Mouse (Mus musculus) urinary bladder, adult 2 months (tissue): ENCODE data around the gene Lce1f. TPM values are rescaled to one million over a fixed set of nuclear protein-coding genes. Genes with fewer than 3 reads are reported as not detected.
"Not testable (repeated sequence)": the region's sequence is repeated elsewhere in the genome, so short reads cannot be mapped to it uniquely, and the experiment has no call there.

Source experiments
- DNase-seq: peaks from one replicate; pipeline ENCODE4 v3.0.0; 2022; ENCODE audit warnings: low spot score
- polyA plus RNA-seq: library from polyadenylated mRNA; depleted of rRNA; stranded (reverse); fragments of >200 nt; gene quantifications from 2 replicates; pipeline ENCODE4 v1.2.3, GENCODE M21; 2012; rRNA removed

Gene Lce1f
- not detected in 2 replicates for polyA plus RNA-seq

DNA sequence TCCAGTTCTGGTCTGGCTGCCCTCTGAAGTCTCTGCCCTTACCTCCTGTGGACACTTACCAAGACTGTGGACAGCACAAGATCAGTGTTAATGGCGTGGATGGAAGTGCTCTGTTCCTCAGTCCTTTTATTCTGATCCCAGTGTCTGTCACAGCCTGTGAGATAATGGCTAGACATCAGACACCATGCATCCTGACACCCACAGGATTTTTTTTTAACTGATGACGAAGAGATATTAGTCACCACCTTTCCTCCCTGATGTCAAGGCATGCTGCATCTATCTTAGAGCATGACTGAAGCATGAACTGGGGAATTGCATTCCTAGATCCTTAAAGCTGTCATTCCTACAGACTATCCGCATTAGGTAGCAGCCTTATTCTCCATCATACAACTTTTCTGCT, at the start of gene Lce1f:
TSS of gene Lce1f (minus strand) at position 101 of the 400 bp plus-strand sequence.
- DNase-seq = no peak

DNA sequence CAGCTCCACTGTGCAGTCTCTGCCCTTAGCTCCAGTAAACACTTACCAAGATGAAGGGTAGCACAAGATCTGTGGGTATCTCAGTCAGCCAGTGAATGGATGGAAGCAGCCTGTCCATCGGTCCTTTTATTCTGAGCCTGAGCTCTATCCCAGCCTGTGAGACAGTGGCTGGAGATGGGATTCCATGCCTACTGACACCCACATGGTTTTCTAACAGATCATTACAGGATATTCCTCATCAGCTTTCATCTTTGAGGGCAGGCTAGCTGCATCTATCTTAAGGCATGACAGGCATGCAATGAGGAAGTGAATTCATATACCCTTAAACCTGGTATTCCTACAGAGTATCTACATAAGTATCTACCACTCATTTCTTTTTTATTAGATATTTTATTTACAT, 44.8 kb upstream of the Lce1f start, which contains the start of gene Lce1h:
TSS of gene Lce1h (minus strand) at position 101 of the 400 bp plus-strand sequence.
- DNase-seq = no peak

- no peak for DNase-seq
These were observed 33.0 kb upstream of the Lce1f start for GRCm38 (mm10) chr3:92753197-92753596.

DNA sequence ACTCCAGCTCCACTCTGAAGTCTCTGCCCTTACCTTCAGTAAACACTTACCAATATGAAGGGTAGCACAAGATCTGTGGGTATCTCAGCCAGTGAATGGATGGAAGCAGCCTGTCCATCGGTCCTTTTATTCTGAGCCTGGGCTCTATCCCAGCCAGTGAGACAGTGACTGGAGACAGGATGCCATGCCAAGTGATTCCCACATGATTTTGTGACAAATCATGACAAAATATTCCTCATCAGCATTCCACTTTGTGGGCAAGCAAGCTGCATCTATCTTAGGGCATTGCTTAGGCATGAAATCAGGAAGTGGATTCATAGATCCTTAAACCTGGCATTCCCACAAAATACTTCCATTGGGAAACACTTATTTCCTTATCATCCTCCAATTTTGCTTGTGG, 32.1 kb upstream of the Lce1f start, which contains the start of gene Lce1g:
TSS of gene Lce1g (minus strand) at position 101 of the 400 bp plus-strand sequence.
- DNase-seq = no peak

- no peak for DNase-seq
These were observed 18.8 kb upstream of the Lce1f start, which contains the start of gene Gm38119 for GRCm38 (mm10) chr3:92738996-92739395. TSS of gene Gm38119 (minus strand) at chr3:92739096.

DNA sequence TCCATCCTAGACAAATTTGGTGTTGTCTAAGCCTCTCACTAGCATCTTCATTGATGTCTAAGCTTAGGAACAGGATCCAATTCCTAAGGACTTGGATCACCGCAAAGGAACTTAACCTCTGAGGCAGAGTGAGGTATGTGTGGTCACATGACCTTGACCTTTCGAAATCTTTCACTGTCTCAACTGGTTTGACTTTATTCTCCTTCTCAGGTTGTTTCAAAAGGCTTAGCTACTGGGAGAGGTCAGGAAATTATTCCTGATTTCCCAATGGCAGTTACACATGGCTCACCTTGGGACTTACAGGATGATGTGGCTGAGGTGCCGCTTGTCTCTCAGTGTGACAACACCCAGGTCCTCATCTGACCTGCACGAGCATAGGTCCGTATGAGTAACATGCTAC, 2.5 kb upstream of the Lce1f start:
- no peak for DNase-seq

DNA sequence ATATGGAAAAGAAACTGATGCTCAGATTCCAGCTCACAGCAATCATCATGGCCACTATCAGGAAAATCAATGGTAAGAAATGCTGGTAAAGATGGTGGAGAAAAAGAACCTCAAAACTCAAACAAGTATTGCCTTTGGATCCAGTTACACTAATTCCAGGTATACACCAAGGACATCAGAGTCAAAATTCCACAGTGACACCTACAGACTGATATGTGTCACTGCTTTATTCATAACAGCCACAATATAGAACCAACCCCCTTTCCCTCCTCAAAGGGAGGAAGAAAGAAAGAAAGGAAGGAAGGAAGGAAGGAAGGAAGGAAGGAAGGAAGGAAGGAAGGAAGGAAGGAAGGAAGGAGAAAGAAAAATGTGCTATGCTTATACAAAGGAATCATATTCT, 5.0 kb downstream of the Lce1f start:
- no peak for DNase-seq

DNA sequence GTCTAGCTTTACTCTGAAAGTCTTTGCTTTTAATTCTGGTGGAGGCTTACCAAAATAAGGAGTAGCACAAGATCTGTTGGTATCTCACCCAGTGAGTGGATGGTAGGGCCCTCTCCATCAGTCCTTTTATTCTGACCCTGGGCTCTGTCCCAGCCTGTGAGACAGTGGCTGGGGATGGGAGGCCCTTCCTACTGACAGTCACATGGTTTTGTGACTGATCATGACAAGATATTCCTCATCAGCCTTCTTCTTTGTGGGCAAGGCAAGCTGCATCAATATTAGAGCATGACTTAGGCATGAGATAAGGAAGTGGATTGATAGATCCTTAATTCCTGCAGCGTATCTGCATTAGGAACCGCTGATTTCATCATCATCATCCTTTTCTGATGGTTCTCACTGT, 11.2 kb downstream of the Lce1f start, which contains the start of gene Lce1e:
TSS of gene Lce1e (minus strand) at position 101 of the 400 bp plus-strand sequence.
- no peak for DNase-seq

GRCm38 (mm10) chr3:92694613-92695012, 25.5 kb downstream of the Lce1f start:
- no peak for DNase-seq

DNA sequence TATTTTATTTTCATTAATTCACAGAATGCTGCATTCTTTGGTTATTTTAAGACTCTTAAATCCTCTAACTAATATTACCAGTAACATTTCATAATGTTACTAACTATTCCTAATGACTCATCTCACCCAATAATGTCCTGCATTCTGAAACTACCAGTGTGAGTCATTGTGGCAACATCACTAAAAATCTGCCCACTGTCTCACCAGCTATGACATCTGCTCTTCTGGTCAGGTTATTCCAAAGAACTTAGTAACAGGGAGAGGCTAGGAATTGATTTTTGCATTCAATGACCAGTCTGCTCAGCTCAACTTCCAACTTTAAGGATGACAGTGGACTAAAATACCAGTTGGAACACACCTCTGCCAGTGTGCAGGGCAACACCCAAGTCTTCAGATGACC, 28.5 kb downstream of the Lce1f start:
- DNase-seq = no peak

- not testable (repeated sequence) for DNase-seq
These were observed 31.0 kb downstream of the Lce1f start for GRCm38 (mm10) chr3:92689154-92689553.

- no peak for DNase-seq
These were observed 33.0 kb downstream of the Lce1f start, which contains the start of gene Lce1d for GRCm38 (mm10) chr3:92687110-92687509. TSS of gene Lce1d (minus strand) at chr3:92687210.

DNA sequence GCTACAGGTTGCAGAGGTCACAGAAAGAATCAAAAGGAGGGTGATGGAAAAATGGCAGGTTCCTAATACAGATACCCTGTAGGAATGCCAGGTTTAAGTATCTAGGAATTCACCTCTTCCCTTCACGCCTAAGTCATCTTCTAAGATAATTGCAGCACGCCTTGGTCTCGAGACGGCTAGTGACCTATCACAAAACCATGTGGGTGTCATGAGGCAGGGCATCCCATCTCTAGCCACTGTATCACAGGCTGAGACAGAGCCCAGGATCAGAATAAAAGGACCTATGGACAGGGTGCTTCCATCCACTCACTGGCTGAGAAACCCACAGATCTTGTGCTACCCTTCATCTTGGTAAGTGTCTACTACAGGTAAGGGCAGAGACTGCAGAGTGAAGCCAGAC, 41.2 kb downstream of the Lce1f start, which contains the start of gene Lce1c:
TSS of gene Lce1c (plus strand) at position 301 of the 400 bp plus-strand sequence.
- no peak for DNase-seq

GRCm38 (mm10) chr3:92670215-92670614, 49.9 kb downstream of the Lce1f start, which contains the start of gene Lce1a2:
TSS of gene Lce1a2 (minus strand) at chr3:92670315.
- DNase-seq = no peak

Other genes starting within 250 kb of the Lce1f start
- 1,821 and 2,005 TPM in 2 replicates for gene Sprr1a, start 234.5 kb downstream of the Lce1f start, polyA plus RNA-seq
- not detected in 2 replicates for gene Sprr4, start 219.9 kb downstream of the Lce1f start, polyA plus RNA-seq
- gene 2310046K23Rik, start 185.8 kb downstream of the Lce1f start, polyA plus RNA-seq = not detected in 2 replicates
- gene Ivl, start 146.6 kb downstream of the Lce1f start, polyA plus RNA-seq = 233 and 291 TPM in 2 replicates
- 0.18 TPM in 1 of 2 replicates, not detected in the other for gene Smcp, start 131.4 kb downstream of the Lce1f start, polyA plus RNA-seq
- not detected in 2 replicates for gene 2210017I01Rik, start 112.9 kb downstream of the Lce1f start, polyA plus RNA-seq
- 1.2 and 1.3 TPM in 2 replicates for gene Lce6a, start 98.7 kb downstream of the Lce1f start, polyA plus RNA-seq
- not detected in 2 replicates for gene Lce1a1, start 72.0 kb downstream of the Lce1f start, polyA plus RNA-seq
- gene Lce1b, start 63.4 kb downstream of the Lce1f start, polyA plus RNA-seq = not detected in 2 replicates
- gene Lce1a2, start 50.0 kb downstream of the Lce1f start, polyA plus RNA-seq = not detected in 2 replicates
- 0.15 and 0.33 TPM in 2 replicates for gene Lce1c, start 41.1 kb downstream of the Lce1f start, polyA plus RNA-seq
- gene Lce1d, start 33.1 kb downstream of the Lce1f start, polyA plus RNA-seq = not detected in 2 replicates
- gene Lce1e, start 11.3 kb downstream of the Lce1f start, polyA plus RNA-seq = not detected in 2 replicates
- not detected in 2 replicates for gene Gm38119, start 18.7 kb upstream of the Lce1f start, polyA plus RNA-seq
- not detected in 2 replicates for gene Lce1g, start 32.0 kb upstream of the Lce1f start, polyA plus RNA-seq
- not detected in 2 replicates for gene Lce1h, start 44.7 kb upstream of the Lce1f start, polyA plus RNA-seq
- gene Lce1i, start 58.5 kb upstream of the Lce1f start, polyA plus RNA-seq = not detected in 2 replicates
- not detected in 2 replicates for gene Lce1j, start 70.2 kb upstream of the Lce1f start, polyA plus RNA-seq
- not detected in 2 replicates for gene Lce1k, start 87.5 kb upstream of the Lce1f start, polyA plus RNA-seq
- gene Kprp, start 106.9 kb upstream of the Lce1f start, polyA plus RNA-seq = not detected in 2 replicates
- not detected in 2 replicates for gene Lce1l, start 130.9 kb upstream of the Lce1f start, polyA plus RNA-seq
- gene 2310050C09Rik, start 149.9 kb upstream of the Lce1f start, polyA plus RNA-seq = not detected in 2 replicates
- gene Lce3a, start 205.9 kb upstream of the Lce1f start, polyA plus RNA-seq = not detected in 2 replicates
- not detected in 2 replicates for gene Lce3b, start 212.6 kb upstream of the Lce1f start, polyA plus RNA-seq
- gene Lce3c, start 224.1 kb upstream of the Lce1f start, polyA plus RNA-seq = not detected in 2 replicates
- gene Lce3d, start 237.0 kb upstream of the Lce1f start, polyA plus RNA-seq = not detected in 2 replicates
- gene Lce3e, start 246.7 kb upstream of the Lce1f start, polyA plus RNA-seq = not detected in 2 replicates